ENCODE assay signal across 8 mouse cellular contexts in genomic region chr4:130860902-130861652, GRCm38 (mm10). TPM values are rescaled to one million over a fixed set of nuclear protein-coding genes. Genes with fewer than 3 reads are reported as not detected.
DNase-seq lines count a peak whose midpoint lies in the region; ATAC-seq and TF ChIP-seq lines count a peak whose summit lies in the region.

No protein-coding gene starts in this region.

- no peak overlapping the region for H3K9ac ChIP-seq in kidney, embryonic 16.5 days (replicated peaks; ENCODE audit: low read length)
- H3K9ac ChIP-seq in hindbrain, embryonic 13.5 days = peak overlapping the region; percentile 70
- no peak overlapping the region for H3K9ac ChIP-seq in midbrain, postnatal 0 days (replicated peaks; ENCODE audit: low read length, poor library complexity, severe bottlenecking)

- H3K9me3 ChIP-seq in kidney, embryonic 16.5 days (ENCODE audit: low read length) = no peaks in the 10 kb centered on the region
- no peaks in the 10 kb centered on the region for H3K9me3 ChIP-seq in forebrain, embryonic 10.5 days
- H3K9me3 ChIP-seq in hindbrain, embryonic 13.5 days = no peaks in the 10 kb centered on the region
- no peaks in the 10 kb centered on the region for H3K9me3 ChIP-seq in midbrain, postnatal 0 days (ENCODE audit: low read length)

- H3K27me3 ChIP-seq in kidney, embryonic 16.5 days (ENCODE audit: insufficient read depth, low read length) = peaks cover 18% of the 10 kb centered on the region; the same call in 1 of the 2 replicates
- peaks cover 88% of the 10 kb centered on the region for H3K27me3 ChIP-seq in forebrain, embryonic 10.5 days (ENCODE audit: poor library complexity, severe bottlenecking)
- peaks cover 48% of the 10 kb centered on the region for H3K27me3 ChIP-seq in hindbrain, embryonic 13.5 days
- H3K27me3 ChIP-seq in midbrain, postnatal 0 days (ENCODE audit: insufficient read depth, low read length) = no peaks in the 10 kb centered on the region

- H3K27ac ChIP-seq in kidney, embryonic 16.5 days (ENCODE audit: low read length) = no peak overlapping the region
- peak overlapping the region; percentile 25; the same call in 1 of the 2 replicates for H3K27ac ChIP-seq in forebrain, embryonic 10.5 days
- peak overlapping the region; percentile 79 for H3K27ac ChIP-seq in hindbrain, embryonic 13.5 days
- H3K27ac ChIP-seq in midbrain, postnatal 0 days (ENCODE audit: low read depth, low read length) = peak overlapping the region; percentile 79

- peak overlapping the region; percentile 35 for H3K4me3 ChIP-seq in kidney, embryonic 16.5 days (ENCODE audit: low read length)
- peak overlapping the region; percentile 40 for H3K4me3 ChIP-seq in forebrain, embryonic 10.5 days
- H3K4me3 ChIP-seq in hindbrain, embryonic 13.5 days = peak overlapping the region; percentile 31
- H3K4me3 ChIP-seq in midbrain, postnatal 0 days (ENCODE audit: low read depth, low read length) = no peak overlapping the region

- no peak; the same call in 1 of the 2 replicates for ATAC-seq in kidney, embryonic 16.5 days (ENCODE audit: low FRiP score, low TSS enrichment)
- ATAC-seq in hindbrain, embryonic 13.5 days (ENCODE audit: low FRiP score) = peak; percentile 35
- ATAC-seq in midbrain, postnatal 0 days (ENCODE audit: low FRiP score) = peak; percentile 22; the same call in 1 of the 2 replicates
- ATAC-seq in erythroid progenitor cell, adult 5-6 weeks (replicated peaks; ENCODE audit: low FRiP score, poor library complexity, severe bottlenecking) = no peak
- ATAC-seq in megakaryocyte, adult 5-6 weeks (ENCODE audit: poor library complexity, severe bottlenecking) = no peak

- no peak for TF ChIP-seq CTCF in midbrain, postnatal 0 days (IDR thresholded peaks at IDR 0.05)

- peak overlapping the region; percentile 52 for H3K4me2 ChIP-seq in kidney, embryonic 16.5 days (replicated peaks; ENCODE audit: low read depth, low read length)
- peak overlapping the region; percentile 55 for H3K4me2 ChIP-seq in hindbrain, embryonic 13.5 days
- peak overlapping the region; percentile 38 for H3K4me2 ChIP-seq in midbrain, postnatal 0 days (ENCODE audit: low read depth, low read length, poor library complexity, severe bottlenecking)

- peaks cover 7% of the 10 kb centered on the region; the same call in 1 of the 2 replicates for H3K4me1 ChIP-seq in kidney, embryonic 16.5 days (ENCODE audit: insufficient read depth, low read length)
- H3K4me1 ChIP-seq in forebrain, embryonic 10.5 days = peaks cover 27% of the 10 kb centered on the region
- H3K4me1 ChIP-seq in hindbrain, embryonic 13.5 days (replicated peaks) = peaks cover 38% of the 10 kb centered on the region
- peaks cover 30% of the 10 kb centered on the region for H3K4me1 ChIP-seq in midbrain, postnatal 0 days (ENCODE audit: insufficient read depth, low read length)

- DNase-seq in kidney, postnatal 36 days = no peak
- DNase-seq in forebrain, embryonic 10.5 days (ENCODE audit: extremely low spot score, low spot score) = no peak
- no peak for DNase-seq in midbrain, postnatal 0 days (ENCODE audit: low spot score)
- no peak for DNase-seq in kidney, postnatal 4 days

- WGBS in kidney, embryonic 16.5 days = 48% methylated on average over 15 of the region's 15 CpGs
- WGBS in forebrain, embryonic 10.5 days = 54% methylated on average over 15 of the region's 15 CpGs
- 59% methylated on average over 15 of the region's 15 CpGs for WGBS in hindbrain, embryonic 13.5 days
- 49% methylated on average over 15 of the region's 15 CpGs for WGBS in midbrain, postnatal 0 days

- H3K36me3 ChIP-seq in kidney, embryonic 16.5 days (ENCODE audit: insufficient read depth, low read length) = no peaks in the 10 kb centered on the region
- no peaks in the 10 kb centered on the region for H3K36me3 ChIP-seq in forebrain, embryonic 10.5 days (replicated peaks)
- H3K36me3 ChIP-seq in hindbrain, embryonic 13.5 days = no peaks in the 10 kb centered on the region
- H3K36me3 ChIP-seq in midbrain, postnatal 0 days (ENCODE audit: insufficient read depth, low read length) = no peaks in the 10 kb centered on the region

RNA-seq across cellular contexts. Expression of gene Laptm5, which starts 51.8 kb away (rescaled TPM):
- polyA plus RNA-seq in kidney, embryonic 16.5 days (2015; fragmentation: Nextera tagmentation; extraction: Ambion mirVana) = 21.6 and 25.9 TPM in 2 replicates
- 16.7 and 17.1 TPM in 2 replicates for polyA plus RNA-seq in forebrain, embryonic 10.5 days (2016; fragmentation: Nextera tagmentation; extraction: Ambion mirVana)
- 29.4 and 31.4 TPM in 2 replicates for polyA plus RNA-seq in hindbrain, embryonic 13.5 days (2015; fragmentation: Nextera tagmentation; extraction: Ambion mirVana)
- total RNA-seq in midbrain, postnatal 0 days (2014; rRNA removed) = 28.2 and 34.5 TPM in 2 replicates
- polyA plus RNA-seq in midbrain, postnatal 0 days (2015; fragmentation: Nextera tagmentation; extraction: Ambion mirVana) = 32.8 and 36.2 TPM in 2 replicates
- total RNA-seq in erythroid progenitor cell, adult 5-6 weeks (2015; ENCODE audit: low replicate concordance) = 141 and 163 TPM in 2 replicates
- total RNA-seq in erythroid progenitor cell, adult 5-6 weeks (2017; ENCODE audit: low replicate concordance) = 32.7 and 33.9 TPM in 2 replicates
- total RNA-seq in megakaryocyte, adult 5-6 weeks (2015) = 1,039 and 1,095 TPM in 2 replicates
- total RNA-seq in megakaryocyte, adult 5-6 weeks (2017) = 312 and 362 TPM in 2 replicates

Comparison
In these comparisons a context has a peak if more than half of its experiments do, and no peak if none do; other contexts are left out.
1. ATAC-seq: peak in hindbrain, embryonic 13.5 days (single experiment) and midbrain, postnatal 0 days (single experiment); none in kidney, embryonic 16.5 days (single experiment), erythroid progenitor cell, adult 5-6 weeks (single experiment) and megakaryocyte, adult 5-6 weeks (single experiment).
2. Peak in every context shown above with its lines, with median percentiles within 50 percentile points of each other: H3K4me2 ChIP-seq.